Mouse (Mus musculus) olfactory bulb, adult 2 months (tissue): ENCODE measurements around the gene Rap1a.

Experiments
- CTCF ChIP-seq: fragments of 200-500 bp; IDR thresholded peaks from 2 replicates; pipeline ENCODE4 v1.5.1; 2012; ENCODE audit warnings: low read depth, mild to moderate bottlenecking, low read length, moderate library complexity; ENCODE audit not compliant: insufficient read depth
- POLR2A ChIP-seq: fragments of 200-500 bp; IDR thresholded peaks from 2 replicates; pipeline ENCODE4 v1.6.1; 2012; ENCODE audit warnings: mild to moderate bottlenecking, low read depth, low read length, moderate library complexity; ENCODE audit not compliant: insufficient read depth

- TF ChIP-seq CTCF (no peak), POLR2A (no peak)
Measured at GRCm38 (mm10) chr3:105797427-105797826, 3.7 kb downstream of the Rap1a start.
